Mouse (Mus musculus): ENCODE measurements around the gene Gm3880. TPM values are rescaled to one million over a fixed set of nuclear protein-coding genes. Genes with fewer than 3 reads are reported as not detected.

Gene Gm3880
- polyA plus RNA-seq, 1 experiment from 2014 or later, result not detected

Other genes with a start within 250 kb of the Gm3880 start
- gene Hdac8, start 181.6 kb downstream of the Gm3880 start, polyA plus RNA-seq (2015; fragmentation: Nextera tagmentation; extraction: Ambion mirVana), result 8.8 and 10.0 TPM in 2 replicates
- gene Phka1, start 42.7 kb downstream of the Gm3880 start, polyA plus RNA-seq (2015; fragmentation: Nextera tagmentation; extraction: Ambion mirVana), result 8.2 and 9.7 TPM in 2 replicates
- gene Gm9112, start 20.7 kb upstream of the Gm3880 start, polyA plus RNA-seq (2015; fragmentation: Nextera tagmentation; extraction: Ambion mirVana), result not detected in 2 replicates
- not detected in 2 replicates for gene Dmrtc1b, start 20.9 kb upstream of the Gm3880 start, polyA plus RNA-seq (2015; fragmentation: Nextera tagmentation; extraction: Ambion mirVana)
- gene Dmrtc1c1, start 116.0 kb upstream of the Gm3880 start, polyA plus RNA-seq (2015; fragmentation: Nextera tagmentation; extraction: Ambion mirVana), result not detected in 2 replicates
- not detected in 2 replicates for gene Dmrtc1c2, start 167.6 kb upstream of the Gm3880 start, polyA plus RNA-seq (2015; fragmentation: Nextera tagmentation; extraction: Ambion mirVana)
- gene 1700031F05Rik, start 181.0 kb upstream of the Gm3880 start, polyA plus RNA-seq (2015; fragmentation: Nextera tagmentation; extraction: Ambion mirVana), result not detected in 2 replicates
- 0.94 and 1.1 TPM in 2 replicates for gene Dmrtc1a, start 221.7 kb upstream of the Gm3880 start, polyA plus RNA-seq (2015; fragmentation: Nextera tagmentation; extraction: Ambion mirVana)
- gene 1700011M02Rik, start 221.9 kb upstream of the Gm3880 start, polyA plus RNA-seq (2015; fragmentation: Nextera tagmentation; extraction: Ambion mirVana), result not detected in 2 replicates
- not detected in 2 replicates for gene 1700018G05Rik, start 241.4 kb upstream of the Gm3880 start, polyA plus RNA-seq (2015; fragmentation: Nextera tagmentation; extraction: Ambion mirVana)

Data from hindbrain, embryonic 15.5 days (tissue).